In genomic region chr9:45839982-45840300, GRCm38 (mm10) we compare ENCODE assay signal across 8 mouse cellular contexts. TPM values are rescaled to one million over a fixed set of nuclear protein-coding genes. Genes with fewer than 3 reads are reported as not detected.
A peak's percentile ranks its signal among the peaks of the same experiment; 100 is the strongest.
DNase-seq lines count a peak whose midpoint lies in the region; ATAC-seq and TF ChIP-seq lines count a peak whose summit lies in the region.

No protein-coding gene starts in this region.

- H3K36me3 ChIP-seq in C2C12 (ENCODE audit: control insufficient read depth, insufficient read depth): no peaks in the 10 kb centered on the region
- H3K36me3 ChIP-seq in heart, embryonic 15.5 days: no peaks in the 10 kb centered on the region
- H3K36me3 ChIP-seq in liver, embryonic 15.5 days (replicated peaks): no peaks in the 10 kb centered on the region

- H3K9me3 ChIP-seq in heart, embryonic 15.5 days (replicated peaks): no peaks in the 10 kb centered on the region
- no peaks in the 10 kb centered on the region for H3K9me3 ChIP-seq in liver, embryonic 15.5 days (replicated peaks)

- H3K27ac ChIP-seq in heart, embryonic 15.5 days: peak overlapping the region; percentile 18
- no peak overlapping the region for H3K27ac ChIP-seq in liver, embryonic 15.5 days (replicated peaks)

- H3K4me2 ChIP-seq in heart, embryonic 15.5 days: peak overlapping the region; percentile 94
- peak overlapping the region; percentile 65 for H3K4me2 ChIP-seq in liver, embryonic 15.5 days

- DNase-seq in cerebellum, postnatal 14 days: peak; percentile 22 to 27
- DNase-seq in cerebellum, adult 8-10 months: no peak
- no peak for DNase-seq in right cerebral cortex, postnatal 36 days (ENCODE audit: low spot score in 2 of 2)
- DNase-seq in thymus, postnatal 4 days: no peak

- 51% methylated on average over 7 of the region's 7 CpGs for WGBS in heart, embryonic 15.5 days
- WGBS in liver, embryonic 15.5 days (ENCODE audit: insufficient replicate concordance): 47% methylated on average over 7 of the region's 7 CpGs

- H3K9ac ChIP-seq in heart, embryonic 15.5 days: peak overlapping the region; percentile 89
- H3K9ac ChIP-seq in liver, embryonic 15.5 days: peak overlapping the region; percentile 57

- H3K4me1 ChIP-seq in heart, embryonic 15.5 days (replicated peaks): peaks cover 29% of the 10 kb centered on the region
- H3K4me1 ChIP-seq in liver, embryonic 15.5 days (replicated peaks): peaks cover 32% of the 10 kb centered on the region

- peaks cover 65% of the 10 kb centered on the region for H3K79me2 ChIP-seq in C2C12 (ENCODE audit: control insufficient read depth, insufficient read depth)

- H3ac ChIP-seq in C2C12 (ENCODE audit: control insufficient read depth, insufficient read length, low read depth): no peak overlapping the region

- H3K4me3 ChIP-seq in C2C12 (ENCODE audit: insufficient read depth, poor library complexity, severe bottlenecking): peak overlapping the region; percentile 61
- peak overlapping the region; percentile 69 for H3K4me3 ChIP-seq in heart, embryonic 15.5 days
- peak overlapping the region; percentile 61 for H3K4me3 ChIP-seq in liver, embryonic 15.5 days (replicated peaks)

- H3K79me3 ChIP-seq in C2C12 (ENCODE audit: low read depth): peaks cover 36% of the 10 kb centered on the region

- ATAC-seq in heart, embryonic 15.5 days (replicated peaks; ENCODE audit: insufficient number of reproducible peaks, insufficient read depth, low FRiP score, low read depth): no peak
- ATAC-seq in liver, embryonic 15.5 days (ENCODE audit: insufficient read depth): no peak
- no peak for ATAC-seq in megakaryocyte-erythroid progenitor cell, adult 5-6 weeks (replicated peaks; ENCODE audit: low FRiP score, low TSS enrichment, poor library complexity, severe bottlenecking)

- no peaks in the 10 kb centered on the region for H3K27me3 ChIP-seq in C2C12 (ENCODE audit: control insufficient read depth, insufficient read depth, insufficient read length)
- no peaks in the 10 kb centered on the region for H3K27me3 ChIP-seq in heart, embryonic 15.5 days
- peaks cover 29% of the 10 kb centered on the region for H3K27me3 ChIP-seq in liver, embryonic 15.5 days

- no peak for TF ChIP-seq CTCF in C2C12 (IDR thresholded peaks at IDR 0.05; ENCODE audit: control insufficient read depth, insufficient read depth, insufficient read length)

TF ChIP-seq in C2C12, 6 proteins besides CTCF, POLR2A, EP300 and RAD21:
- no peak for TF ChIP-seq FOSL1 (IDR thresholded peaks at IDR 0.05; ENCODE audit: insufficient read depth, low read length, poor library complexity, severe bottlenecking)
- TF ChIP-seq MYOG (IDR thresholded peaks at IDR 0.05; ENCODE audit: control insufficient read depth, extremely low read depth, insufficient read length): no peak
- TF ChIP-seq USF1 (IDR thresholded peaks at IDR 0.05; ENCODE audit: low read depth): no peak
- no peak for TF ChIP-seq CEBPB (IDR thresholded peaks at IDR 0.05; ENCODE audit: low read depth)
- no peak for TF ChIP-seq MYOD1 (IDR thresholded peaks at IDR 0.05; ENCODE audit: control insufficient read depth, insufficient read length, low read depth)
- TF ChIP-seq MAX (IDR thresholded peaks at IDR 0.05): no peak

RNA-seq across cellular contexts. Expression of gene Bace1, which starts 1.6 kb away (rescaled TPM):
- polyA plus RNA-seq in C2C12 (2012; fragmentation: generic; extraction: Trizol): 9.9 TPM
- polyA plus RNA-seq in heart, embryonic 15.5 days (2015; fragmentation: Nextera tagmentation; extraction: Ambion mirVana): 18.2 and 24.5 TPM in 2 replicates
- polyA plus RNA-seq in liver, embryonic 15.5 days (2015; fragmentation: Nextera tagmentation; extraction: Ambion mirVana): 7.0 and 8.9 TPM in 2 replicates
- 1.7 and 5.8 TPM in 2 replicates for total RNA-seq in megakaryocyte-erythroid progenitor cell, adult 5-6 weeks (2014; fragmentation: Nextera tagmentation)
- total RNA-seq in megakaryocyte-erythroid progenitor cell, adult 5-6 weeks (2017): 0.52 and 0.99 TPM in 2 replicates

RNA-seq across cellular contexts. Expression of gene Cep164, which starts 11.4 kb away (rescaled TPM):
- polyA plus RNA-seq in C2C12 (2012; fragmentation: generic; extraction: Trizol): 12.7 TPM
- polyA plus RNA-seq in heart, embryonic 15.5 days (2015; fragmentation: Nextera tagmentation; extraction: Ambion mirVana): 12.4 and 16.5 TPM in 2 replicates
- polyA plus RNA-seq in liver, embryonic 15.5 days (2015; fragmentation: Nextera tagmentation; extraction: Ambion mirVana): 5.1 and 5.2 TPM in 2 replicates
- 15.8 and 30.3 TPM in 2 replicates for total RNA-seq in megakaryocyte-erythroid progenitor cell, adult 5-6 weeks (2014; fragmentation: Nextera tagmentation)
- total RNA-seq in megakaryocyte-erythroid progenitor cell, adult 5-6 weeks (2017): 10.6 and 11.1 TPM in 2 replicates

Comparison
In these comparisons a context has a peak if more than half of its experiments do, and no peak if none do; other contexts are left out.
1. DNase-seq: peak in cerebellum, postnatal 14 days (2 of 2); none in cerebellum, adult 8-10 months (single experiment), right cerebral cortex, postnatal 36 days (0 of 2) and thymus, postnatal 4 days (single experiment).
2. Peak in every context shown above with its lines, with median percentiles within 50 percentile points of each other: H3K4me3 ChIP-seq.